In genomic region chr7:25789129-25789440, GRCm38 (mm10) we compare ENCODE assay signal across 9 mouse cellular contexts. TPM values are rescaled to one million over a fixed set of nuclear protein-coding genes. Genes with fewer than 3 reads are reported as not detected.
DNase-seq lines count a peak whose midpoint lies in the region; ATAC-seq and TF ChIP-seq lines count a peak whose summit lies in the region.
"Had no signal": no experiment of that assay in that cellular context is flagged by ENCODE, and none has a peak within 500 bp of the region (broad histone marks: within the 10 kb centered on the region; RNA-seq: fewer than 3 reads in every experiment).

No protein-coding gene starts in this region.

- no peaks in the 10 kb centered on the region for H3K27me3 ChIP-seq in forebrain, postnatal 0 days (ENCODE audit: insufficient read depth, low read length)
- peaks cover 4% of the 10 kb centered on the region for H3K27me3 ChIP-seq in liver, embryonic 11.5 days (replicated peaks; ENCODE audit: control insufficient read depth, insufficient read depth, low read length)
- H3K27me3 ChIP-seq in stomach, embryonic 15.5 days (replicated peaks) = no peaks in the 10 kb centered on the region

- 16% methylated on average over 3 of the region's 3 CpGs for WGBS in forebrain, postnatal 0 days
- WGBS in liver, embryonic 11.5 days = 45% methylated on average over 3 of the region's 3 CpGs
- 32% methylated on average over 3 of the region's 3 CpGs for WGBS in stomach, embryonic 15.5 days

- H3K27ac ChIP-seq in forebrain, postnatal 0 days (ENCODE audit: low read depth, low read length) = no peak overlapping the region
- no peak overlapping the region for H3K27ac ChIP-seq in liver, embryonic 11.5 days (ENCODE audit: low read depth, low read length)
- peak overlapping the region; percentile 68; the same call in 1 of the 2 replicates for H3K27ac ChIP-seq in stomach, embryonic 15.5 days

- peak overlapping the region; percentile 56; the same call in 1 of the 2 replicates for H3K4me2 ChIP-seq in forebrain, postnatal 0 days (ENCODE audit: low read depth)
- H3K4me2 ChIP-seq in liver, embryonic 11.5 days = peak overlapping the region; percentile 67
- peak overlapping the region; percentile 83 for H3K4me2 ChIP-seq in stomach, embryonic 15.5 days

- DNase-seq in urinary bladder, postnatal 14 days (ENCODE audit: low spot score) = peak; percentile 56
- DNase-seq in urinary bladder, adult 18-20 months (ENCODE audit: low spot score in 2 of 2) = no peak
- no peak for DNase-seq in forebrain, postnatal 0 days
- DNase-seq in liver, embryonic 11.5 days (ENCODE audit: low spot score) = no peak
- DNase-seq in ovary, postnatal 10 days (ENCODE audit: low spot score) = no peak

- ATAC-seq in forebrain, postnatal 0 days = no peak
- no peak for ATAC-seq in liver, embryonic 11.5 days (replicated peaks; ENCODE audit: low FRiP score)
- ATAC-seq in stomach, embryonic 15.5 days (ENCODE audit: insufficient read depth, low FRiP score, low read depth) = no peak
- ATAC-seq in megakaryocyte, adult 5-6 weeks (ENCODE audit: poor library complexity, severe bottlenecking) = no peak
- no peak for ATAC-seq in megakaryocyte progenitor cell, adult 5-6 weeks (replicated peaks; ENCODE audit: poor library complexity)

- no peaks in the 10 kb centered on the region for H3K9me3 ChIP-seq in forebrain, postnatal 0 days (ENCODE audit: low read length)
- no peaks in the 10 kb centered on the region for H3K9me3 ChIP-seq in liver, embryonic 11.5 days (ENCODE audit: control insufficient read depth, low read length)
- no peaks in the 10 kb centered on the region for H3K9me3 ChIP-seq in stomach, embryonic 15.5 days

- no peaks in the 10 kb centered on the region for H3K36me3 ChIP-seq in forebrain, postnatal 0 days (ENCODE audit: insufficient read depth)
- H3K36me3 ChIP-seq in liver, embryonic 11.5 days (ENCODE audit: control insufficient read depth, insufficient read depth, low read length) = no peaks in the 10 kb centered on the region
- no peaks in the 10 kb centered on the region for H3K36me3 ChIP-seq in stomach, embryonic 15.5 days

- 0 out of 2 replicates have a peak, but pooled peaks cover 4% of the 10 kb centered on the region for H3K4me1 ChIP-seq in forebrain, postnatal 0 days (ENCODE audit: insufficient read depth)
- peaks cover 17% of the 10 kb centered on the region for H3K4me1 ChIP-seq in liver, embryonic 11.5 days (replicated peaks; ENCODE audit: control insufficient read depth, insufficient read depth, low read length)
- H3K4me1 ChIP-seq in stomach, embryonic 15.5 days = peaks cover 22% of the 10 kb centered on the region

- no peak overlapping the region for H3K9ac ChIP-seq in forebrain, postnatal 0 days
- no peak overlapping the region for H3K9ac ChIP-seq in liver, embryonic 11.5 days (ENCODE audit: low read depth, low read length)
- H3K9ac ChIP-seq in stomach, embryonic 15.5 days = no peak overlapping the region

- no peak for TF ChIP-seq CTCF in forebrain, postnatal 0 days (IDR thresholded peaks at IDR 0.05; ENCODE audit: low read depth)

- H3K4me3 ChIP-seq in forebrain, postnatal 0 days (ENCODE audit: low read depth, low read length) = no peak overlapping the region
- peak overlapping the region; percentile 10; the same call in 1 of the 2 replicates for H3K4me3 ChIP-seq in liver, embryonic 11.5 days (ENCODE audit: low read depth, low read length)
- H3K4me3 ChIP-seq in stomach, embryonic 15.5 days (replicated peaks) = peak overlapping the region; percentile 66

RNA-seq across cellular contexts. Expression of gene Axl, which starts 0.6 kb away (rescaled TPM):
- 15.8 and 17.7 TPM in 2 replicates for total RNA-seq in forebrain, postnatal 0 days (2014; rRNA removed)
- polyA plus RNA-seq in forebrain, postnatal 0 days (2015; fragmentation: Nextera tagmentation; extraction: Ambion mirVana) = 14.6 and 16.1 TPM in 2 replicates
- 34.2 and 35.4 TPM in 2 replicates for polyA plus RNA-seq in liver, embryonic 11.5 days (2014; fragmentation: Nextera tagmentation; extraction: Ambion mirVana)
- polyA plus RNA-seq in stomach, embryonic 15.5 days (2015; fragmentation: Nextera tagmentation; extraction: Ambion mirVana) = 83.7 and 88.6 TPM in 2 replicates
- 7.7 and 8.0 TPM in 2 replicates for total RNA-seq in megakaryocyte, adult 5-6 weeks (2015)
- 5.7 and 7.6 TPM in 2 replicates for total RNA-seq in megakaryocyte, adult 5-6 weeks (2017)
- 1.1 and 2.3 TPM in 2 replicates for total RNA-seq in megakaryocyte progenitor cell, adult 5-6 weeks (2015)
- total RNA-seq in megakaryocyte progenitor cell, adult 5-6 weeks (2017) = 1.5 and 1.9 TPM in 2 replicates

RNA-seq across cellular contexts. Expression of gene Cyp2s1, which starts 27.6 kb away (rescaled TPM):
- 1.2 and 2.0 TPM in 2 replicates for total RNA-seq in forebrain, postnatal 0 days (2014; rRNA removed)
- polyA plus RNA-seq in forebrain, postnatal 0 days (2015; fragmentation: Nextera tagmentation; extraction: Ambion mirVana) = 1.4 and 1.9 TPM in 2 replicates
- 1.4 and 2.6 TPM in 2 replicates for polyA plus RNA-seq in liver, embryonic 11.5 days (2014; fragmentation: Nextera tagmentation; extraction: Ambion mirVana)
- polyA plus RNA-seq in stomach, embryonic 15.5 days (2015; fragmentation: Nextera tagmentation; extraction: Ambion mirVana) = 35.3 and 35.6 TPM in 2 replicates
- 0.21 TPM in 1 of 2 replicates, not detected in the other for total RNA-seq in megakaryocyte, adult 5-6 weeks (2015)
- total RNA-seq in megakaryocyte, adult 5-6 weeks (2017) = not detected in 2 replicates
- 0.17 TPM in 1 of 2 replicates, not detected in the other for total RNA-seq in megakaryocyte progenitor cell, adult 5-6 weeks (2015)
- total RNA-seq in megakaryocyte progenitor cell, adult 5-6 weeks (2017) = not detected in 2 replicates
- polyA plus RNA-seq: erythroblast, embryonic 14.5 days had no signal

RNA-seq across cellular contexts. Expression of gene Hnrnpul1, which starts 34.5 kb away (rescaled TPM):
- 110 and 144 TPM in 2 replicates for total RNA-seq in forebrain, postnatal 0 days (2014; rRNA removed)
- polyA plus RNA-seq in forebrain, postnatal 0 days (2015; fragmentation: Nextera tagmentation; extraction: Ambion mirVana) = 47.3 and 47.9 TPM in 2 replicates
- polyA plus RNA-seq in liver, embryonic 11.5 days (2014; fragmentation: Nextera tagmentation; extraction: Ambion mirVana) = 67.2 and 68.6 TPM in 2 replicates
- polyA plus RNA-seq in stomach, embryonic 15.5 days (2015; fragmentation: Nextera tagmentation; extraction: Ambion mirVana) = 49.0 and 54.2 TPM in 2 replicates
- 134 and 143 TPM in 2 replicates for total RNA-seq in megakaryocyte, adult 5-6 weeks (2015)
- 121 and 148 TPM in 2 replicates for total RNA-seq in megakaryocyte, adult 5-6 weeks (2017)
- 132 and 135 TPM in 2 replicates for total RNA-seq in megakaryocyte progenitor cell, adult 5-6 weeks (2015)
- 126 and 141 TPM in 2 replicates for total RNA-seq in megakaryocyte progenitor cell, adult 5-6 weeks (2017)
